Mouse (Mus musculus) midbrain, postnatal 0 days (tissue): ENCODE measurements around the gene Gm973. TPM values are rescaled to one million over a fixed set of nuclear protein-coding genes. Genes with fewer than 3 reads are reported as not detected.

Source experiments
- ATAC-seq: fragments of 200-750 bp; cut with Nextera tagmentation; 2 replicates; pipeline ENCODE4 v1.8.0; 2017; ENCODE audit warnings: moderate number of reproducible peaks, mild to moderate bottlenecking, moderate TSS enrichment, moderate library complexity; ENCODE audit not compliant: low FRiP score
- DNase-seq: peaks from one replicate; pipeline ENCODE4 v3.0.0-alpha.2; 2015; ENCODE audit warnings: low spot score
- H3K27ac ChIP-seq: fragments of 300-500 bp; sonication (generic); 2 replicates; pipeline ENCODE4 v1.5.1; 2014; ENCODE audit warnings: low read depth, mild to moderate bottlenecking, low read length, mixed read lengths
- H3K27me3 ChIP-seq: fragments of 300-500 bp; sonication (generic); 2 replicates; pipeline ENCODE4 v1.6.1; 2014; ENCODE audit warnings: low read length, control low read depth, mixed read lengths; ENCODE audit not compliant: insufficient read depth
- H3K36me3 ChIP-seq: fragments of 300-500 bp; sonication (generic); 2 replicates; pipeline ENCODE4 v1.6.1; 2014; ENCODE audit warnings: low read length, control low read depth, mixed read lengths; ENCODE audit not compliant: insufficient read depth
- H3K4me1 ChIP-seq: fragments of 300-500 bp; sonication (generic); 2 replicates; pipeline ENCODE4 v1.6.1; 2014; ENCODE audit warnings: mild to moderate bottlenecking, control low read depth, antibody characterized with exemption, low read length, mixed read lengths; ENCODE audit not compliant: insufficient read depth
- H3K4me2 ChIP-seq: fragments of 300-500 bp; sonication (generic); 2 replicates; pipeline ENCODE4 v1.6.1; 2014; ENCODE audit warnings: low read depth, mild to moderate bottlenecking, low read length, mixed read lengths; ENCODE audit not compliant: poor library complexity, severe bottlenecking
- H3K4me3 ChIP-seq: fragments of 300-500 bp; sonication (generic); 2 replicates; pipeline ENCODE4 v1.5.1; 2014; ENCODE audit warnings: low read depth, mild to moderate bottlenecking, low read length, moderate library complexity
- H3K9ac ChIP-seq: fragments of 300-500 bp; sonication (generic); replicated peaks from 2 replicates; pipeline ENCODE4 v1.6.1; 2014; ENCODE audit warnings: mild to moderate bottlenecking, low read length, moderate library complexity, mixed read lengths; ENCODE audit not compliant: poor library complexity, severe bottlenecking
- H3K9me3 ChIP-seq: fragments of 300-500 bp; sonication (generic); 2 replicates; pipeline ENCODE4 v1.6.1; 2016; ENCODE audit warnings: low read length, control low read depth
- CTCF ChIP-seq: IDR thresholded peaks from 2 replicates; pipeline ENCODE4 v1.5.1; 2016; ENCODE audit warnings: antibody characterized with exemption, mild to moderate bottlenecking
- WGBS: fragments of 180-500 bp; shearing (Covaris S2); extraction: QIAGEN DNeasy Blood & Tissue Kit; methylation state at CpG from one replicate; pipeline ENCODE4 v1.1.7; 2014; 5-methylcytosine and 5-hydroxymethylcytosine counted together
- polyA plus RNA-seq: library from polyadenylated mRNA; unstranded; fragments of >200 nt; fragmentation: Nextera tagmentation; extraction: Ambion mirVana; gene quantifications from 2 replicates; pipeline ENCODE4 v1.2.1, GENCODE M21; 2015
- total RNA-seq: library from RNA; depleted of rRNA; stranded (reverse); fragments of >200 nt; gene quantifications from 2 replicates; pipeline ENCODE4 v1.2.3, GENCODE M21; 2014

Gm973 gene
- total and polyA plus RNA-seq, 2 experiments from 2014 or later, result 7.5 to 15.0 TPM

DNA sequence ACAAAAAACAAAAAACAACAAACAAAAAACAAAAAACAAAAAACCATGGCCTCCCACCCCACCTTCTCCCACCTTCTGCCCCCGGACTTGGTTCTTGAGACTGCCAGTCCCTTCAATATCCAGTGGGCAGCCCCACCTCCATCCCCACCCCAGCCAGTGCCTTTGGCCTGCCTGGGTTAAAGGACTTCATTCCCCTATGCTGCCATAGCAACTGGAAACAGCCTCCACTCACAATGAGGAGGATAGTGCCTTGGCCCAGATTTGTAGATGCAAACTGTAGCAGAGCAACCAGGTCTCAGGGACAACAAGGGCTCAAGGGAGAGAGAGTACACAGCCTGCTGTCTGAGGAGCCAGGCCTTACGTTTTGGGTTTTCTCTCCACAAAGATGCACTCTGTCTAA lies 8.0 kb downstream of the Gm973 start:
- no peak overlapping the region for H3K4me3 ChIP-seq
- no peaks in the 10 kb centered on the region for H3K36me3 ChIP-seq
- WGBS, result 21% methylated on average over 2 of the region's 2 CpGs
- H3K4me2 ChIP-seq, result no peak overlapping the region
- H3K27ac ChIP-seq, result peak overlapping the region; percentile 63
- no peak for TF ChIP-seq CTCF
- H3K27me3 ChIP-seq, result no peaks in the 10 kb centered on the region
- no peaks in the 10 kb centered on the region for H3K9me3 ChIP-seq
- H3K9ac ChIP-seq, result 0 out of 2 replicates have a peak overlapping the region, but pooled peaks have one; percentile 19
- peak; percentile 75; the same call in 1 of the 2 replicates for ATAC-seq
- peak; percentile 70 for DNase-seq
- peaks cover 5% of the 10 kb centered on the region; the same call in 1 of the 2 replicates for H3K4me1 ChIP-seq

DNA sequence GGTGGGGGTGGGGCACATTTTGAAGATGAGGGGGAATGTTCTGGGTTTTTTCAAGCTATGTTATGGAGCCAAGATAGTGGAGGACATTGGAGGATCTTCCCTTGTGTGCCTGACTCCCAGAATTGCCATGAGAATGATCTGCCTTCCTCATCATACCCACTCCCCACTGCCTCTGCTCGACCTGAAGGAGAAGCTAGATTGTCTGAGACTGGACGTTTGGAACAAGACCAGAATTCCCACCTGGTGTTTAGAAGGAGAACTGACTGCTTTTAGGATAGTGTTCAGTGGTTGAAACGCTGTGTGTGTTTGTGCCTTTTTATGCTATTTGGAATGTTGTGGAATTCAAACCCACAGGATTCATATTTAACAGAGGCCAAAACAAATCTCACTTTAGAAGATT lies 8.7 kb downstream of the Gm973 start:
- Histone ChIP-seq H3K4me2 (no peak overlapping the region), H3K27ac (0 out of 2 replicates have a peak overlapping the region, but pooled peaks have one; percentile 63), H3K27me3 (no peaks in the 10 kb centered on the region), H3K9me3 (no peaks in the 10 kb centered on the region), H3K36me3 (no peaks in the 10 kb centered on the region), H3K9ac (no peak overlapping the region), H3K4me3 (no peak overlapping the region), H3K4me1 (peaks cover 5% of the 10 kb centered on the region; the same call in 1 of the 2 replicates)
- ATAC-seq, result peak; percentile 51; the same call in 1 of the 2 replicates
- no peak for DNase-seq
- peak; percentile 26; the same call in 1 of the 2 replicates for TF ChIP-seq CTCF
- 50% methylated on average over 3 of the region's 3 CpGs for WGBS

DNA sequence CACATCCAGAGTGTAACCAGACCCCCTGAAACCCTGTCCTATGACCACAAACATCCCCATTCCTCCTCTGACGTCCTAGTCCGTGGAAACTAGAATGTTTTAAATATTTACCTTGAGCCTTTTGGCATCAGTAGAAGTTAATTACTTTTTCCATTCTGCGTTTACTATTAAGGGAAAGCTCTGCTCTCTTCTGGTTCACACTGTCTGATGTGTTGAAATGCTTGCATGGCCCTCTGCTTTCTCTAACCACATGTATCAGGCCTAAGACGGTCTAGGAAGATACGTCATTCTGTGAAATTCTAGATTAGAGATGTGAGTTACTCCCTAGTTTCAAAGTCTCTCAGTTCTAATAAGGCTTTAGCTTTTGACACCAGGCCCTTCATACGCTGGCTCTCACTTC lies 11.2 kb downstream of the Gm973 start:
- no peaks in the 10 kb centered on the region for H3K36me3 ChIP-seq
- no peaks in the 10 kb centered on the region for H3K27me3 ChIP-seq
- no peak overlapping the region for H3K4me3 ChIP-seq
- 95% methylated on average over 6 of the region's 6 CpGs for WGBS
- ATAC-seq (no peak), DNase-seq (no peak)
- H3K4me2 ChIP-seq, result no peak overlapping the region
- H3K4me1 ChIP-seq, result peaks cover 5% of the 10 kb centered on the region; the same call in 1 of the 2 replicates
- H3K27ac ChIP-seq, result no peak overlapping the region
- no peak for TF ChIP-seq CTCF
- H3K9ac ChIP-seq, result no peak overlapping the region
- no peaks in the 10 kb centered on the region for H3K9me3 ChIP-seq

DNA sequence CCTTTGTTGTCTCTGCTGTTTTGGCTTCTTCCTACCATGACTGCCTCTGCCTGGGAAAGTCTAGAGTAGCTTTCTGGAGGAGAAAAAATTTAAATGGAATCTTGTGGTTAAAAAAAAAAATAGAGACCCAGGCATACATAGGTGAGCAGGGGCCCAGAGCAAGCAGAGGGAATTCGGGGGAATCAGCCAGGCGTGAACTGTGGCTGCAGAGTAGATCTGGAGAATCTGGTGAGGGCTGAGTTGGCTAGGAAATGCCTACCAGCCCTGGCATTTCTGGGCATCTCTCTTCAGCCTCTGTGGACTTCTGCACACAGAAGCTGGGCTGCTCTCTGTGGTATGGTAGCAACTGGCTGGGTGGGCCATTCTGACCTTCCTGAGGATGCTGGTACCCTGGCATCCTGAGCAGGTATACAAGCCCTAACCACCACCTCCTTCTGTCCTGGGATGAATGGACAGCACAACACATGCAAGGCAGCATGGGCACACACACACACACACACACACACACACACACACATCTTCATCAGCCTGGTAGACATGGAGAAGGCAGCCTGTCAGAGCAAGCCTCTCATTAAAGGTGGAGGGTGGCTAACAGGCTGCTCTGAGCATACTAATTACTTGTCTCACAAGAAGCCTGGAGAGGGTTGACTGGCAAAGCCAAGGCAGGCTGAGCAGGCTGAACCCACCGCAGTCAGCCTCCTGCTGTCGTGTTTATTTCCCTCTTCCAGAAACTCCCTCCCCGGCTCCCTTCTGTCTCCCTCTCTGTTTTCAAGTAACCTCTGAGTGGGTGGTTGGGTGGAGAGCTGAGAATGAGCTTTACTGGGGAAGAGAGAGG lies 19.1 kb downstream of the Gm973 start:
- H3K9ac ChIP-seq, result no peak overlapping the region
- H3K4me3 ChIP-seq, result no peak overlapping the region
- H3K27me3 ChIP-seq, result no peaks in the 10 kb centered on the region
- DNase-seq, result peak; percentile 71
- peak; percentile 73 for ATAC-seq
- no peak overlapping the region for H3K4me2 ChIP-seq
- H3K27ac ChIP-seq, result peak overlapping the region; percentile 43; the same call in 1 of the 2 replicates
- H3K9me3 ChIP-seq, result no peaks in the 10 kb centered on the region
- no peak for TF ChIP-seq CTCF
- WGBS, result 33% methylated on average over 5 of the region's 5 CpGs
- no peaks in the 10 kb centered on the region for H3K36me3 ChIP-seq
- H3K4me1 ChIP-seq, result no peaks in the 10 kb centered on the region

DNA sequence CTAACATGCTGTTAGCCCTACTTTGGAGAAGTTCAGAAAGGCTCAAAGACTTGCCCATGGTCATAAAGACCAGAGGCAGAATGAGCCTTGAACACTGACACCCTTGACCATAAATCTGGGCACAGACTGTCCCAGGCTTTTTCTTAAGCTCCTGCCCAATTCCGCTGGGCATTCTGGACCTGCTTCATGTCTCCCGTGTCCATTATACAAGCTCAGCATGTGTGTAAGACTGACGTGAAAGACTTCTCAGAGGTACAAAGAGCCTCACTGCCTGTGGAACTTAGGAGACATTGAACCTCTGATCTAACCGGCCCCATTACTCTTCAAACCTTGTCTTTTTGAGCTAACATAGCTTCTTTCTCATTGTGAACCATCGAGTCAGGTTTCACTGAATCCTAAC lies 22.3 kb downstream of the Gm973 start:
- no peak overlapping the region for H3K4me2 ChIP-seq
- no peak for TF ChIP-seq CTCF
- DNase-seq (no peak), ATAC-seq (no peak)
- no peak overlapping the region for H3K27ac ChIP-seq
- H3K4me3 ChIP-seq, result no peak overlapping the region
- no peaks in the 10 kb centered on the region for H3K27me3 ChIP-seq
- H3K9ac ChIP-seq, result no peak overlapping the region
- 86% methylated on average over 5 of the region's 5 CpGs for WGBS
- H3K9me3 ChIP-seq, result no peaks in the 10 kb centered on the region
- no peaks in the 10 kb centered on the region for H3K4me1 ChIP-seq
- no peaks in the 10 kb centered on the region for H3K36me3 ChIP-seq

DNA sequence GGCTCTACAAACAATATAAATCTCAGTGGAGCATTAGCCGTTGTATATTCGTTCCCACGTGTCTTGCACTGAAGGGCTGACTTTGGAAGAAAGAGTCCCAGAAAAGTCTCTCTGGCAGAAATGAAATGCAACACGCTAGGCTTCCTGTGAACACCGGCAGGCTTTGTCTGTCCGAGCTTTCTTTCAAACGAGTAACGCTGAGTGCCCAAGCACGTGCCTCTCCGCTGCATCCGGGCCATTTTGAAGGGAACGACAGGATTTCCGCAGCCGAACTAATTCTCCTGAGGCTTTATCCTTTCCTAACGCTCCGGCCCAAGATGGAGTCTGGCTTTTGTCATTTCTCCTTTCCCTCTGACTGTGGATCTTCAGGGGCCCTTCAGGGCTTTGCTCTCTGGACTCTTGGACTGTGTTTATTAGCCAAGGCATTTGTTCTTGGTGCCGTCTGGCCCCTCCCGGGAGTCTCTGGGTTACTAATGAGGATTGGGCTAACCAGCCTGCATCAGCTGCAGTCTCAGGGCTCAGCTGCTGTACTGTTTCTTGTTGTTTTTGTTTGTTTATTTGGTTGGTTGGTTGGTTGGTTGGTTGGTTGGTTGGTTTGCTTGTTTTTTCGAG lies 24.6 kb downstream of the Gm973 start:
- no peak for TF ChIP-seq CTCF
- Histone ChIP-seq H3K9ac (no peak overlapping the region), H3K4me3 (no peak overlapping the region), H3K9me3 (no peaks in the 10 kb centered on the region), H3K4me2 (no peak overlapping the region), H3K27ac (no peak overlapping the region), H3K4me1 (no peaks in the 10 kb centered on the region), H3K27me3 (no peaks in the 10 kb centered on the region), H3K36me3 (no peaks in the 10 kb centered on the region)
- no peak for ATAC-seq
- 40% methylated on average over 19 of the region's 19 CpGs for WGBS
- peak; percentile 36 for DNase-seq
